Mouse (Mus musculus): Measurements from ENCODE around the gene Gtf2ird1. TPM values are rescaled to one million over a fixed set of nuclear protein-coding genes. Genes with fewer than 3 reads are reported as not detected.
"Not testable (repeated sequence)": the region's sequence is repeated elsewhere in the genome, so short reads cannot be mapped to it uniquely, and the experiment has no call there.

The Gtf2ird1 gene
- polyA plus RNA-seq, 1 experiment from 2014 or later: 141 TPM

DNA sequence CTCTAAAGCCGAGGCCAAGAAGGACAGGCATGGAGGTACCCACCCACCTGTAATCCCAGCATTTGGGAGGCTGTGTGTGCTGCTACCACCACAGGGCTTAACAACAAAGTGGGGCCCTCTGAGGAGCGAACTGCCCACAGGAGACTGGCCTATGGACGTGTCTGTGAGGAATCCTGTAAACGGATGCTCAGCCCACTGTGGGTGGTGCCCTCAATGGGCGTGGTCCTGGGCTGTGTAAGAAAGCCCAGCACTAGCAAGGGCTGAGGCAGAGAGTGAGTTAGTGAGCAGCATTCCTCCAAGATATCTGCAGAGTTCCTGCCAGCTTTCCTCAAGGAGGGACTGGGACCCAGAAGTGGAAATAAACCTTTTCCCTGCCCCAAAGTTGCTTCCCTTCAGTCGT, 62.9 kb downstream of the Gtf2ird1 start:
- peaks cover 96% of the 10 kb centered on the region for H3K36me3 ChIP-seq
- no peak overlapping the region for H3K9ac ChIP-seq
- no peak overlapping the region for H3K4me3 ChIP-seq
- 65% methylated on average over 6 of the region's 6 CpGs for WGBS
- no peak for ATAC-seq (ENCODE audit: low FRiP score, low read depth)
- H3K9me3 ChIP-seq: no peaks in the 10 kb centered on the region
- no peaks in the 10 kb centered on the region for H3K27me3 ChIP-seq
- peak overlapping the region; percentile 89; the same call in 1 of the 2 replicates for H3K27ac ChIP-seq
- no peak overlapping the region for H3K4me2 ChIP-seq (replicated peaks)
- H3K4me1 ChIP-seq: peaks cover 31% of the 10 kb centered on the region

DNA sequence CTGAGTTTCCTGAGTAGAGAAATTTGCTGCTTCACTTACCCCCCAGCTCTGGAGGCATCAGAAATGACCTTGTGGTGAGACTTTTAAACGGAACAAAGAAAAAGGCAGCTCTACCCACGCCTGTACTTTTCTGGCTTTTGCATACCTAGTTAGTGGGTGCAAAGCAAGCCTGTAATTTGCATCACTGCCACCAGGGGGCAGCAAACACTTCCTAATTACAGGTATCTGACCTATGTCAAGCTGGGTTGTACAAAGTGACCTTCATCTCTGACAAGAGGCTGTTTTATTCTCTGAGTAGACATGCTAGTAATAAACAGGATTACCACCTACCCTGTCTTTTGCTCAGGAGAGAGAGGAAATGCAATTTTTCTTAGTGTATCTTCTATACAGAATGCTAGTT, 71.4 kb downstream of the Gtf2ird1 start:
- no peak overlapping the region for H3K4me3 ChIP-seq
- 64% methylated on average over 2 of the region's 2 CpGs for WGBS
- peaks cover 7% of the 10 kb centered on the region; the same call in 1 of the 2 replicates for H3K9me3 ChIP-seq
- no peak overlapping the region for H3K27ac ChIP-seq
- no peak overlapping the region for H3K4me2 ChIP-seq (replicated peaks)
- no peaks in the 10 kb centered on the region for H3K27me3 ChIP-seq
- H3K9ac ChIP-seq: no peak overlapping the region
- ATAC-seq (ENCODE audit: low FRiP score, low read depth): no peak
- H3K4me1 ChIP-seq: no peaks in the 10 kb centered on the region
- H3K36me3 ChIP-seq: peaks cover 85% of the 10 kb centered on the region; the same call in 1 of the 2 replicates

- Histone ChIP-seq H3K4me1 (no peaks in the 10 kb centered on the region), H3K9ac (no peak overlapping the region), H3K27ac (no peak overlapping the region), H3K27me3 (no peaks in the 10 kb centered on the region), H3K36me3 (peaks cover 68% of the 10 kb centered on the region), H3K4me3 (no peak overlapping the region), H3K9me3 (no peaks in the 10 kb centered on the region), H3K4me2 (replicated peaks) (no peak overlapping the region)
- no peak for ATAC-seq (ENCODE audit: low FRiP score, low read depth)
- 82% methylated on average over 1 of the region's 1 CpGs for WGBS
Observed at GRCm38 (mm10) chr5:134375256-134375655, 81.3 kb downstream of the Gtf2ird1 start.

GRCm38 (mm10) chr5:134374546-134374945, 82.0 kb downstream of the Gtf2ird1 start:
- peaks cover 72% of the 10 kb centered on the region for H3K36me3 ChIP-seq
- no peaks in the 10 kb centered on the region for H3K4me1 ChIP-seq
- H3K4me3 ChIP-seq: no peak overlapping the region
- H3K4me2 ChIP-seq (replicated peaks): no peak overlapping the region
- no peaks in the 10 kb centered on the region for H3K27me3 ChIP-seq
- no peak overlapping the region for H3K9ac ChIP-seq
- H3K9me3 ChIP-seq: no peaks in the 10 kb centered on the region
- no peak for ATAC-seq (ENCODE audit: low FRiP score, low read depth)
- 0 out of 2 replicates have a peak overlapping the region, but pooled peaks have one; percentile 39 for H3K27ac ChIP-seq

GRCm38 (mm10) chr5:134373912-134374488, 82.5 kb downstream of the Gtf2ird1 start:
- no peaks in the 10 kb centered on the region for H3K9me3 ChIP-seq
- H3K27ac ChIP-seq: 0 out of 2 replicates have a peak overlapping the region, but pooled peaks have one; percentile 39
- 69% methylated on average over 9 of the region's 9 CpGs for WGBS
- no peak overlapping the region for H3K4me2 ChIP-seq (replicated peaks)
- no peak for ATAC-seq (ENCODE audit: low FRiP score, low read depth)
- no peaks in the 10 kb centered on the region for H3K27me3 ChIP-seq
- no peak overlapping the region for H3K4me3 ChIP-seq
- H3K9ac ChIP-seq: no peak overlapping the region
- H3K36me3 ChIP-seq: peaks cover 76% of the 10 kb centered on the region
- no peaks in the 10 kb centered on the region for H3K4me1 ChIP-seq

- peaks cover 81% of the 10 kb centered on the region for H3K36me3 ChIP-seq
- H3K27me3 ChIP-seq: no peaks in the 10 kb centered on the region
- H3K4me3 ChIP-seq: no peak overlapping the region
- H3K27ac ChIP-seq: no peak overlapping the region
- no peaks in the 10 kb centered on the region for H3K4me1 ChIP-seq
- WGBS: 93% methylated on average over 6 of the region's 6 CpGs
- no peak for ATAC-seq (ENCODE audit: low FRiP score, low read depth)
- no peak overlapping the region for H3K9ac ChIP-seq
- no peaks in the 10 kb centered on the region for H3K9me3 ChIP-seq
- H3K4me2 ChIP-seq (replicated peaks): no peak overlapping the region
Observed at GRCm38 (mm10) chr5:134372926-134373658, 83.4 kb downstream of the Gtf2ird1 start.

DNA sequence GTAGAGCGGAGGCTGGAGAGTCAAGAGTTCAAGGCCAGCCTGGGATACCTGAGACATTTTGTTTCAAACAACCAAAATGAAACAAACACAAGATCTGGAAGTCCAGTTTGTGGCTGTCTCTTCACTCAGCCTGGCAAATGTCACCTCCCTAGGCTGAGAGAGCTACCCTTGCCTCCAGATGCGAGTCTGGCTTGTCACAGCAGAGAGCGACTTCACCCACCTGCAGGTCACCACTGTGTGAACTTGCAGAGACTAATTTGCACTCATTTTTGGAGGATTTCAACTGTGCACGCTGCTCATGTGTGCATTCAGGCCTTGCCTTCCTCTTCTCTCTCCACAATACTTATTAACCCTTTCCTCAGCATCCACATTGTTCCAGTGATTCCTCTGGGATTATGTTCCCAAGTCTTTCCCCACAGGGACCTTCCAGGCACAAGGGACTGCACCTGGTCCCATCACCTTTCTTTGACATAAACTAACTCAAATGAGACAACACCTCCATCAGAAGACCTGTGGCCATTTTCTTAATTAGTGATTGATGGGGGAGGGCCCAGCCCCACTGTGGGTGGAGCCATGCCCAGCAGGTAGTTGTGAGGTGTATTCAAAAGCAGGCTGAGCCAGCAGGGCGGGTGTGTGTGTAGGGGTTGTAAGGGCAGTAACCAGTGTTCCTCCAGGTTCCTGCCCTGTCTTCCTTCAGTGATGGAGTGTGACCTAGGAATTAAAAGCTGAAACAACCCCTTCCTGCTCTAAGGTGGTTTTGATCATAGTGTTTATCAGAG, 84.8 kb downstream of the Gtf2ird1 start:
- Histone ChIP-seq H3K27me3 (no peaks in the 10 kb centered on the region), H3K4me1 (no peaks in the 10 kb centered on the region), H3K4me3 (no peak overlapping the region), H3K36me3 (peaks cover 81% of the 10 kb centered on the region), H3K9ac (no peak overlapping the region), H3K27ac (no peak overlapping the region), H3K4me2 (replicated peaks) (no peak overlapping the region), H3K9me3 (no peaks in the 10 kb centered on the region)
- ATAC-seq (ENCODE audit: low FRiP score, low read depth): no peak
- 85% methylated on average over 5 of the region's 5 CpGs for WGBS

DNA sequence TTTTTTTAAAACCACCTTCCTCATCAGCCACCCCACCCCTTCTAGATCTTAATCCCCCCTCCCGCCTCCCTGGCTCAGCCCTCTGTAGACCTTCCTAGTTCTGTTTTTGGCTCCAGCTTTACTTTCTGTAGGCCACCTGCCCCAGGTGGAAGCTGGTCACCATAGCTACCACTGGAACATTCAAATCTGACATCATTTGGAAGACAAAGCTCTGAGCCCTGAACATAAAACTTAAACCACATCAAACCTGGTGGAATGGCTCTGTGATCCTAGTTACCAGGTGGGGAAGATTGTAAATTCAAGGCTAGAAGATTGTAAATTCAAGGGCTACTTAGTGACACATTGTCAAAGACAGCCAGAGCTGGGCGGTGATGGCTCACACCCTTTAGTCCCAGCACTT, 85.7 kb downstream of the Gtf2ird1 start:
- Histone ChIP-seq H3K27ac (no peak overlapping the region), H3K4me1 (no peaks in the 10 kb centered on the region), H3K27me3 (no peaks in the 10 kb centered on the region), H3K4me3 (no peak overlapping the region), H3K9me3 (no peaks in the 10 kb centered on the region), H3K9ac (no peak overlapping the region), H3K36me3 (peaks cover 81% of the 10 kb centered on the region), H3K4me2 (replicated peaks) (no peak overlapping the region)
- no peak for ATAC-seq (ENCODE audit: low FRiP score, low read depth)
- 71% methylated on average over 2 of the region's 2 CpGs for WGBS

DNA sequence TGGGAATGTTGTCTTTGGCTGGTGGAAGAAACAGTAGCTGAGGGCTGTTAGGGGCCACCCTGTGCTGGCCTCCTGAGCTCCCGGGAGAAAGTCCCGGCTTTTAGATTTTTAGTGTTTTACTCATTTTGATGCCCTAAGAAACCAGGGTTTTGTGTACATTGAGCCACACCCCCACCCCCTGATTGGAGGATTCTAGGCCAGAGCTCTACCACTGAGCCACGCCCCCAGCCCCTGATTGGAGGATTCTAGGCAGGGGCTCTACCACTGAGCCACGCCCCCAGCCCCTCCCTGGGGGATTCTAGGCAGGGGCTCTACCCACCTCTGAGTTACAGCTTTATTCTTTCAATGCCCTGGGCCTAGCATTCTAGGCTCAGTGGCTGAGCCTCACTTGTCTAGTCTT, 97.4 kb downstream of the Gtf2ird1 start:
- Histone ChIP-seq H3K27ac (no peak overlapping the region), H3K9ac (no peak overlapping the region), H3K36me3 (peaks cover 73% of the 10 kb centered on the region), H3K4me2 (replicated peaks) (no peak overlapping the region), H3K4me1 (no peaks in the 10 kb centered on the region), H3K27me3 (no peaks in the 10 kb centered on the region), H3K4me3 (no peak overlapping the region), H3K9me3 (no peaks in the 10 kb centered on the region)
- WGBS: 87% methylated on average over 4 of the region's 4 CpGs
- no peak for ATAC-seq (ENCODE audit: low FRiP score, low read depth)

DNA sequence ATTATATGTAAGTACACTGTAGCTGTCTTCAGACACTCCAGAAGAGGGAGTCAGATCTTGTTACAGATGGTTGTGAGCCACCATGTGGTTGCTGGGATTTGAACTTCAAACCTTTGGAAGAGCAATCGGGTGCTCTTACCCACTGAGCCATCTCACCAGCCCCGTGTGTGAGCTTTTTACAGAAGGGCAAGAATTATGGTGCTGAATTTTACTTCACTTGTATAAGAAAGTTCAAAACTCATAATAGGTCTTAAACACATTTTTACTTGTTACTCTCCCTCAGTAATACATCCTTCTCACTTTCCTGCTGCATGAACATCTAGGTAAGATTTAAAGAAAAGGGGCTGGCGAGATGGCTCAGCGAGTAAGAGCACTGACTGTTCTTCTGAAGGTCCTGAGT, 101.1 kb downstream of the Gtf2ird1 start:
- H3K27ac ChIP-seq; H3K4me2 ChIP-seq (replicated peaks); H3K4me3 ChIP-seq; H3K9me3 ChIP-seq; H3K4me1 ChIP-seq; ATAC-seq (ENCODE audit: low FRiP score, low read depth); H3K27me3 ChIP-seq; H3K9ac ChIP-seq: not testable (repeated sequence)
- WGBS: 93% methylated on average over 4 of the region's 4 CpGs
- peaks cover 42% of the 10 kb centered on the region for H3K36me3 ChIP-seq

- Histone ChIP-seq H3K9me3 (no peaks in the 10 kb centered on the region), H3K36me3 (peaks cover 19% of the 10 kb centered on the region), H3K4me2 (replicated peaks) (no peak overlapping the region), H3K27me3 (no peaks in the 10 kb centered on the region), H3K4me3 (no peak overlapping the region), H3K9ac (no peak overlapping the region), H3K27ac (no peak overlapping the region), H3K4me1 (peaks cover 9% of the 10 kb centered on the region; the same call in 1 of the 2 replicates)
- no peak for ATAC-seq (ENCODE audit: low FRiP score, low read depth)
- WGBS: 60% methylated on average over 4 of the region's 4 CpGs
Observed at GRCm38 (mm10) chr5:134353117-134353516, 103.4 kb downstream of the Gtf2ird1 start.

GRCm38 (mm10) chr5:134352527-134353001, 104.0 kb downstream of the Gtf2ird1 start:
- Histone ChIP-seq H3K9ac (no peak overlapping the region), H3K4me1 (peaks cover 9% of the 10 kb centered on the region; the same call in 1 of the 2 replicates), H3K9me3 (no peaks in the 10 kb centered on the region), H3K4me2 (replicated peaks) (no peak overlapping the region), H3K27ac (no peak overlapping the region), H3K36me3 (peaks cover 14% of the 10 kb centered on the region), H3K27me3 (no peaks in the 10 kb centered on the region), H3K4me3 (no peak overlapping the region)
- no peak for ATAC-seq (ENCODE audit: low FRiP score, low read depth)
- WGBS: 73% methylated on average over 3 of the region's 3 CpGs

All from limb, embryonic 13.5 days (tissue).